Mouse (Mus musculus): ENCODE results near the gene Mfsd10. TPM values are rescaled to one million over a fixed set of nuclear protein-coding genes. Genes with fewer than 3 reads are reported as not detected.

The Mfsd10 gene
- polyA plus RNA-seq, 1 experiment from 2014 or later: 77.2 TPM

DNA sequence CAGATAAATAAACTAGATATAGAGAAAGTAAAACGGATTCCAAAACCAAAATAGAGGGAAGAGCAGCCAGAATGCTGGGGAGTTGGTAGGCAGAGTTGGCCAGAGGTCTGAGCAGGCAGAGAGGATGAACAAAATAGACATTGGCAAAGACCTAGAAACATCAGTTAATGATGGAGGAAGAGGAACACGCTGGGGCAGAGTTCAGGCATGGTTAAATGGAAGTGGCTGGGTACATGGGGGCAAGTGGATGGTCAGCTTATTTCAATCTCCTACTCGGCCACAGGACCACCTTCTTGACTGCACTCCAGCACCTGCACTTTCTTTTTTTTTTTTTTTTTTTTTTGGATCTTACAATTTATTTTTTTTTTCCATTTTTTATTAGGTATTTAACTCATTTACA, 5.0 kb upstream of the Mfsd10 start:
- no peak overlapping the region for H3K4me3 ChIP-seq
- ATAC-seq (ENCODE audit: low FRiP score): no peak
- H3K36me3 ChIP-seq: peaks cover 88% of the 10 kb centered on the region
- H3K9ac ChIP-seq: 0 out of 2 replicates have a peak overlapping the region, but pooled peaks have one; percentile 29
- no peaks in the 10 kb centered on the region for H3K9me3 ChIP-seq
- peaks cover 8% of the 10 kb centered on the region for H3K4me1 ChIP-seq (replicated peaks)
- no peaks in the 10 kb centered on the region for H3K27me3 ChIP-seq
- 95% methylated on average over 3 of the region's 3 CpGs for WGBS
- H3K4me2 ChIP-seq: no peak overlapping the region
- H3K27ac ChIP-seq: no peak overlapping the region

GRCm38 (mm10) chr5:34637591-34638156, 662 bp upstream of the Mfsd10 start:
- Histone ChIP-seq H3K4me3 (no peak overlapping the region), H3K9ac (peak overlapping the region; percentile 80; the same call in 1 of the 2 replicates), H3K27ac (no peak overlapping the region), H3K27me3 (no peaks in the 10 kb centered on the region), H3K36me3 (peaks cover 74% of the 10 kb centered on the region), H3K9me3 (no peaks in the 10 kb centered on the region), H3K4me2 (peak overlapping the region; percentile 88), H3K4me1 (replicated peaks) (peaks cover 32% of the 10 kb centered on the region)
- 84% methylated on average over 7 of the region's 7 CpGs for WGBS
- no peak for ATAC-seq (ENCODE audit: low FRiP score)

GRCm38 (mm10) chr5:34635665-34636192, 1.3 kb downstream of the Mfsd10 start:
- Histone ChIP-seq H3K36me3 (peaks cover 80% of the 10 kb centered on the region), H3K4me3 (peak overlapping the region; percentile 55), H3K4me2 (peak overlapping the region; percentile 88), H3K9ac (peak overlapping the region; percentile 80), H3K27me3 (no peaks in the 10 kb centered on the region), H3K9me3 (no peaks in the 10 kb centered on the region), H3K27ac (no peak overlapping the region), H3K4me1 (replicated peaks) (peaks cover 32% of the 10 kb centered on the region)
- 69% methylated on average over 10 of the region's 10 CpGs for WGBS
- ATAC-seq (ENCODE audit: low FRiP score): no peak

DNA sequence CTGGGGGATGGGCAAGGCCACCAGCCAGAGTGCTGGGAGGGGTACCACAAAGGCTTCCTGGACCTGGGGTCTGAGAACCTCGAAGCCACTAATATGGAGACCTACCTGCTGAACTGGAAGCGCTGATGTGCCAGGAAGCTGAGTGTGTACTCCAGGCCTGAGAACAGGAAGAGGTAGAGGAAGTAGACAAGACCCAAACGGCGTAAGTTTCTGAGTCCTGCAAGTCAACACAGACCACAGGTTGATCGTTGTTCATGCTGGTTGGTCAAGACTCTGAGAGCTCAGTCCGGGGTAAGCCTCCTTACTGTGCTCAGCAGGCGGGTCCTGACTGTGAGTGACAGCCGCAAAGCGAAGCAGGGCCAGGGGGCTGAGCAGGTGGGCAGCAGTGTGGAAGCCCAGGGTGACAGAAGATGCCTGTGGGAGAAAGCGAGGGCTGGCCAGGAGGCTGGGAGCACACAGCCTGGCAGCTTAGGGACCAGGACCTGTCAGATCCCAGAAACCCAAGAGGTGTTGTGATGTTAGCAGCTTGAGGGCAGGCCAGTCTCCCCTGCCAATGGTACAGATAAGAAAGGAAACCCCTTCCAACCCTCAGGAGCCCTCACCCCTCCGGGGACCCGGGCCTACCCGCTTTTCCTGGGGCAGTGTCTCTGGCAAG, 2.1 kb downstream of the Mfsd10 start:
- peak overlapping the region; percentile 80; the same call in 1 of the 2 replicates for H3K9ac ChIP-seq
- WGBS: 92% methylated on average over 13 of the region's 13 CpGs
- 0 out of 2 replicates have a peak overlapping the region, but pooled peaks have one; percentile 1 for H3K27ac ChIP-seq
- peaks cover 80% of the 10 kb centered on the region for H3K36me3 ChIP-seq
- H3K27me3 ChIP-seq: no peaks in the 10 kb centered on the region
- 0 out of 2 replicates have a peak overlapping the region, but pooled peaks have one; percentile 55 for H3K4me3 ChIP-seq
- H3K4me1 ChIP-seq (replicated peaks): peaks cover 32% of the 10 kb centered on the region
- peak overlapping the region; percentile 88; the same call in 1 of the 2 replicates for H3K4me2 ChIP-seq
- H3K9me3 ChIP-seq: no peaks in the 10 kb centered on the region
- ATAC-seq (ENCODE audit: low FRiP score): no peak

DNA sequence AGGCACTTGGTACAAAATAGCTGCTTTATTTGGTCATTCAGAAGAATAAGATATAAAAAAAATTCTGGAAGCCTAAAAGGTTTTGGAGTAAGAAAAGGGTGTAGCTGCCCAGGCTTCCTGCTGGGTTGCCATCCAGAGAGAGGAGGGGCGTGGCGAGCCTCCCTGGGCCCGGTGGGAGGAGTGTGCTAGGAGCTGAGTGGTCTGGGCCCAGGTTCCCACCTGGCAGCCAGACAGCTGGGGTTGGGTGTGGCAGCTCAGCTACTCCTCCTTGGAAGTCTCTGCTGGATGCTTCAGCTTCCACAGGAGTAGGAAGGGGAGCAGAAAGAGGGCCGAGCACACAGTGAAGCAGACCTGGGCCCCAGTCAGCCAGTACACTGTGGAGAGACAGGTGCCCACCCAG, 3.4 kb downstream of the Mfsd10 start:
- Histone ChIP-seq H3K36me3 (peaks cover 80% of the 10 kb centered on the region), H3K27me3 (no peaks in the 10 kb centered on the region), H3K9ac (no peak overlapping the region), H3K4me3 (no peak overlapping the region), H3K27ac (no peak overlapping the region), H3K4me1 (replicated peaks) (peaks cover 32% of the 10 kb centered on the region), H3K9me3 (no peaks in the 10 kb centered on the region), H3K4me2 (no peak overlapping the region)
- no peak for ATAC-seq (ENCODE audit: low FRiP score)
- WGBS: 73% methylated on average over 4 of the region's 4 CpGs

GRCm38 (mm10) chr5:34632996-34633395, 4.0 kb downstream of the Mfsd10 start:
- Histone ChIP-seq H3K9me3 (no peaks in the 10 kb centered on the region), H3K4me1 (replicated peaks) (peaks cover 32% of the 10 kb centered on the region), H3K9ac (no peak overlapping the region), H3K4me3 (no peak overlapping the region), H3K27ac (no peak overlapping the region), H3K4me2 (no peak overlapping the region), H3K27me3 (no peaks in the 10 kb centered on the region), H3K36me3 (peaks cover 80% of the 10 kb centered on the region)
- ATAC-seq (ENCODE audit: low FRiP score): no peak
- 90% methylated on average over 2 of the region's 2 CpGs for WGBS

- no peak overlapping the region for H3K27ac ChIP-seq
- H3K27me3 ChIP-seq: no peaks in the 10 kb centered on the region
- no peaks in the 10 kb centered on the region for H3K9me3 ChIP-seq
- no peak overlapping the region for H3K4me3 ChIP-seq
- H3K36me3 ChIP-seq: peaks cover 83% of the 10 kb centered on the region
- H3K4me2 ChIP-seq: no peak overlapping the region
- no peak overlapping the region for H3K9ac ChIP-seq
- ATAC-seq (ENCODE audit: low FRiP score): no peak
- H3K4me1 ChIP-seq (replicated peaks): no peaks in the 10 kb centered on the region
- 94% methylated on average over 4 of the region's 4 CpGs for WGBS
These were observed 27.0 kb downstream of the Mfsd10 start for GRCm38 (mm10) chr5:34609966-34610365.

DNA sequence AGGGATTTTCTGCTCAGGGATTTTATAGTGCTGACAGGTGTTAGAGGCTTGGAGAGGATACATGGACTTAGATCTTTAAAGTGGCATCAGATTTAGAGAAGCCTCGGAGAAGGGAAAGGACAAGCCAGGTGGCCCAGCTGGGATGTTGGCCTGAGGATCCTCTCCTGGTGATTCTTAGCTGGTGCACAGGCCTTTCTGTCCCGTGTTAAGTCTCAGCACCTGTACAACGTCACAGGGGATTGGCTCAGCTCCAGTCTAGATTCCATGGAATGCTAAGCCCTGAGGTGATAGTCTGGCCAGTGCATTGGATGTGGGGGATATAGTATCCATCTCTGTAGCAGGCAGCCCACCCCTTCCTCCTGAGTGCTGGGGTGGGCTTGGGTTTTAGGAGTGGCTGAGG, 28.8 kb downstream of the Mfsd10 start:
- no peak for ATAC-seq (ENCODE audit: low FRiP score)
- Histone ChIP-seq H3K27ac (no peak overlapping the region), H3K9me3 (no peaks in the 10 kb centered on the region), H3K4me2 (no peak overlapping the region), H3K36me3 (peaks cover 75% of the 10 kb centered on the region), H3K9ac (no peak overlapping the region), H3K4me1 (replicated peaks) (no peaks in the 10 kb centered on the region), H3K4me3 (no peak overlapping the region), H3K27me3 (no peaks in the 10 kb centered on the region)
- WGBS: 81% methylated on average over 3 of the region's 3 CpGs

DNA sequence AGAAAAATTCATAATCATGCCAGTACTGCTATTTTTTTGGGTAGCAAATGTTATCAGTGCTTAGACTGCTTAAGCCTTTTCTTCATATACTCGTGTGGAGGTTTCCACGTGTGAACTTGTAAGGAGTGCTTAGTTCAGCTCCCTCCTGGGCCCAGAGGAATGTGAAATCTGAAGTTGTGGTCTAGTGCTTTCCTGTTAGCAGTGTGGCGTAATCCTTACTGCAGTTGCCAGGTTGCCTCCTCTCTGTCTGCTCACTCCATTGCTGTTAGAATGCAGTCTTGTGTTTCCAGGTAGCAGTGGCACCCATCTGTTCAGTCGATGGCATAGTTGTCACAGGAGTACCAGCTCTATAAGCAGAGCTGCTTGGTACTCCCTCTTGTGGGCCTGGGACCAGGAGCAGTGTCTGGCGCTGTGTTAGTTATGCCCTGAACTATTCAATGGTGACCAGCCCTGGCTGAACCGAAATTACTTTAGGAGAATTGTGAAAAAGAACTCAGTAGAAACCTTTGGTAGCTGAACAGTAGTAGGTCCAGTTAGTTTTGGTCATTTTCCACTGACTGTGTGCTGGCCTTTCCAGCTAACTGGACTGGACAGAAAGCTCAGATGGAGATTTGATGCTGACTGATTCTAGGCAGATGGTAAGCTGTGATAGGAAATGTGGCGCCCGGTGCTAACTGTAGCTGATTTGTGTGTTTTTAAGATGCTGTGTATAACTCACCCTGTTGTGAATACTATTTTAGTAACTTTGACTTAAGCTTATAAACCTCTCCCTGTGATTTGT, 29.7 kb downstream of the Mfsd10 start:
- Histone ChIP-seq H3K4me1 (replicated peaks) (no peaks in the 10 kb centered on the region), H3K27ac (no peak overlapping the region), H3K27me3 (no peaks in the 10 kb centered on the region), H3K36me3 (peaks cover 77% of the 10 kb centered on the region), H3K4me3 (no peak overlapping the region), H3K9ac (no peak overlapping the region), H3K9me3 (no peaks in the 10 kb centered on the region), H3K4me2 (no peak overlapping the region)
- 90% methylated on average over 8 of the region's 8 CpGs for WGBS
- ATAC-seq (ENCODE audit: low FRiP score): no peak

DNA sequence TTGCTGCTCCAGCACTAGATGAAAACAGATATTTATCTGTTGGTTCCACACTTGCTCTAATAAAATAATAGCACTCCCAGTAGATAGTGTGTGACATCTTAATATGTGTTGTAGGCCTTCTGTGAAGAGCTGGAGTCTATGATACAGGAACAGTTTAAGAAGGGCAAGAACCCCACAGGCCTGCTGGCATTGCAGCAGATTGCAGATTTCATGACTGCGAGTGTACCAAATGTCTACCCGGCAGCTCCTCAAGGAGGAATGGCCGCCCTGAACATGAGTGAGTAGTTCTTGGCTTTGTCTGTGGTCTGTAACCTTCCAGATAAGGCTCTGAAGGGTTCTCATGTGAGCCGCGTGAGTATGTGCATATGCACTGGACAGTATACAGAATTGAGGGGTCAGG, 32.4 kb downstream of the Mfsd10 start:
- no peak overlapping the region for H3K9ac ChIP-seq
- no peaks in the 10 kb centered on the region for H3K4me1 ChIP-seq (replicated peaks)
- H3K4me3 ChIP-seq: no peak overlapping the region
- 97% methylated on average over 5 of the region's 5 CpGs for WGBS
- H3K36me3 ChIP-seq: peaks cover 70% of the 10 kb centered on the region
- no peaks in the 10 kb centered on the region for H3K9me3 ChIP-seq
- no peak for ATAC-seq (ENCODE audit: low FRiP score)
- no peaks in the 10 kb centered on the region for H3K27me3 ChIP-seq
- H3K27ac ChIP-seq: no peak overlapping the region
- no peak overlapping the region for H3K4me2 ChIP-seq

DNA sequence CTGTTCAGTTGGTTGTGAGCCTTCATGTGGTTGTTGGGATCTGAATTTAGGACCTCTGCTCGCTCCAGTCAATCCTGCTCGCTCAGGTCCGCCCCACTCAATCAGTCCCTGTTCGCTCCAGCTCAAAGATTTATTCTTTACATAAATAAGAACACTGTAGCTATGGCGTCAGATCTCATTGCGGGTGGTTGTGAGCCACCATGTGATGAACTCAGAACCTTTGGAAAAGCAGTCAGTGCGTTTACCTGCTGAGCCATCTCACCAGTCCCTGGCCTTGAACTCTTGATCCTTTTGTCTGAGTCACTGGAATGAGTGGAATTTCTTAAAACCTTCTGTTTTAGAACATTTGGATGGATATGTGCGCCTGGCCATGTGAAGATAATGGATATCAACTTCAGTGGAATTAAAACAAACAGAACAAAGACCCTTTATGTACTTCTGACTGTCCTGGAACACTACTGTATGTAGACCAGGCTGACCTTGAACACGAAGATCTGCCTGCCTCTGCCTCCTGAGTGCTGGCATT, 43.7 kb downstream of the Mfsd10 start:
- peaks cover 14% of the 10 kb centered on the region for H3K36me3 ChIP-seq
- no peak for ATAC-seq (ENCODE audit: low FRiP score)
- H3K4me3 ChIP-seq: no peak overlapping the region
- peaks cover 19% of the 10 kb centered on the region for H3K4me1 ChIP-seq (replicated peaks)
- no peaks in the 10 kb centered on the region for H3K9me3 ChIP-seq
- H3K4me2 ChIP-seq: no peak overlapping the region
- no peak overlapping the region for H3K27ac ChIP-seq
- WGBS: 97% methylated on average over 9 of the region's 9 CpGs
- no peak overlapping the region for H3K9ac ChIP-seq
- H3K27me3 ChIP-seq: no peaks in the 10 kb centered on the region

- 92% methylated on average over 6 of the region's 6 CpGs for WGBS
- ATAC-seq (ENCODE audit: low FRiP score): no peak
- Histone ChIP-seq H3K27me3 (no peaks in the 10 kb centered on the region), H3K9me3 (no peaks in the 10 kb centered on the region), H3K4me3 (no peak overlapping the region), H3K36me3 (peaks cover 8% of the 10 kb centered on the region), H3K9ac (no peak overlapping the region), H3K4me2 (no peak overlapping the region), H3K4me1 (replicated peaks) (peaks cover 19% of the 10 kb centered on the region), H3K27ac (no peak overlapping the region)
These were observed 44.3 kb downstream of the Mfsd10 start for GRCm38 (mm10) chr5:34592666-34593065.
